In the genomic region with DNA sequence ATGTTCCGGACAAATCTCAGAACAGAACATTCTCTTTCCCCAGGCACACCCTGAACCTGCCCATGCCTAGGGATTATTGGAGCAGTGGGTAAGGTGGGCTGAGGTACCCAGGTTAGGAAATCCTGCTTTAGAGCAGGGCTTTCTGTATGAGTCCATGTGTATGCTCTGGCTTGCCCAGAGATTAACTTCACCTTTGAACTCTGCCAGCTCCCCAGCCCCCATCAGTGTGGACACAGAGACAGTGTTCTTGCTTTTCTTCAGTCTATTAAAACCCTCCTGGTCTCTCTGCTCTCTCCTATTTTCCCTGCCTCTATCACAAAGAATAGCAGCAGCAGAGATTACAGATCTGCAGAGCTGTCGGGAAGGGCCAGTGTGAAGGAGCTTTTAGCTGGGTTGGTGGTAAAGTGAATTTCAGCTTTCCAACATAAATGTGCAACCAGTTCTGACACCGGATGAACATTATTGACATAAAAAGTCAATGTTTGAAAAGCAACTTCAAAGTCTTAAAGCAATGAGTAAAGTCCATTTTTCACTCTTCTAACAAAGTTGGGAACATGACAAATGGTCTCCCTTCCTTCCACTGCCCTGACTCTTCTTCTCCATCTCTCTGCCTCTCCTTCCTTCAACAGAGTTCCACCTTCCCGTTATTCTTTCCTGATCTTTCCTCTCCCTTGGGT, we compare ENCODE assay signal across 19 mouse cellular contexts. TPM values are rescaled to one million over a fixed set of nuclear protein-coding genes. Genes with fewer than 3 reads are reported as not detected.
"Had no signal": no experiment of that assay in that cellular context is flagged by ENCODE, and none has a peak within 500 bp of the region (broad histone marks: within the 10 kb centered on the region; RNA-seq: fewer than 3 reads in every experiment).

No protein-coding gene starts in this region.

- DNase-seq: kidney, postnatal 14 days; lung, adult 18-20 months; lung, postnatal 36 days; midbrain, embryonic 14.5 days; right cerebral cortex, adult 18-20 months; right cerebral cortex, postnatal 25 days; thymus, postnatal 4 days had no signal

- ATAC-seq: hindbrain, embryonic 16.5 days; inflammation-experienced regulatory T-cells, adult 6 months; intestine, postnatal 0 days had no signal

- H3K27me3 ChIP-seq: neural tube, embryonic 15.5 days had no signal

- H3K9me3 ChIP-seq: limb, embryonic 12.5 days; midbrain, embryonic 10.5 days had no signal

- H3K4me2 ChIP-seq: limb, embryonic 12.5 days; neural tube, embryonic 15.5 days had no signal

- H3K9ac ChIP-seq: limb, embryonic 12.5 days; neural tube, embryonic 15.5 days had no signal

- H3K27ac ChIP-seq: limb, embryonic 12.5 days; midbrain, embryonic 10.5 days; neural tube, embryonic 15.5 days; stomach, postnatal 0 days had no signal

- H3K36me3 ChIP-seq: limb, embryonic 12.5 days; midbrain, embryonic 10.5 days; neural tube, embryonic 15.5 days had no signal

- H3K4me3 ChIP-seq: limb, embryonic 12.5 days; midbrain, embryonic 10.5 days; myocyte; neural tube, embryonic 15.5 days had no signal

- H3K4me1 ChIP-seq: midbrain, embryonic 10.5 days; neural tube, embryonic 15.5 days had no signal

RNA-seq across cellular contexts. Expression of gene Rtp1, which starts 34.9 kb away (rescaled TPM):
- polyA plus RNA-seq: inflammation-experienced regulatory T-cells, adult 6 months; intestine, postnatal 0 days; kidney, embryonic 14.5 days; limb, embryonic 12.5 days; lung, embryonic 16.5 days; midbrain, embryonic 10.5 days; midbrain, embryonic 14.5 days; myocyte; neural tube, embryonic 11.5 days; neural tube, embryonic 15.5 days; small intestine, adult 2 months; stomach, postnatal 0 days had no signal

RNA-seq across cellular contexts. Expression of gene Masp1, which starts 56.8 kb away (rescaled TPM):
- polyA plus RNA-seq: inflammation-experienced regulatory T-cells, adult 6 months had no signal
